Mouse (Mus musculus) liver, embryonic 12.5 days (tissue): ENCODE data around the gene Idh3a. TPM values are rescaled to one million over a fixed set of nuclear protein-coding genes. Genes with fewer than 3 reads are reported as not detected.

Experiments
- ATAC-seq: fragments of 200-750 bp; cut with Nextera tagmentation; 2 replicates; pipeline ENCODE4 v1.8.0; 2017; ENCODE audit warnings: moderate number of reproducible peaks, mild to moderate bottlenecking, moderate library complexity
- H3K27ac ChIP-seq: fragments of 300-500 bp; sonication (generic); 2 replicates; pipeline ENCODE4 v1.5.1; 2016; ENCODE audit warnings: mild to moderate bottlenecking
- H3K27me3 ChIP-seq: fragments of 300-500 bp; sonication (generic); replicated peaks from 2 replicates; pipeline ENCODE4 v1.6.1; 2016; ENCODE audit warnings: mild to moderate bottlenecking, moderate library complexity
- H3K36me3 ChIP-seq: fragments of 300-500 bp; sonication (generic); 2 replicates; pipeline ENCODE4 v1.6.1; 2016; ENCODE audit warnings: mild to moderate bottlenecking, moderate library complexity
- H3K4me1 ChIP-seq: fragments of 300-500 bp; sonication (generic); 2 replicates; pipeline ENCODE4 v1.6.1; 2016
- H3K4me2 ChIP-seq: fragments of 300-500 bp; sonication (generic); 2 replicates; pipeline ENCODE4 v1.6.1; 2016; ENCODE audit warnings: mild to moderate bottlenecking, moderate library complexity
- H3K4me3 ChIP-seq: fragments of 300-500 bp; sonication (generic); 2 replicates; pipeline ENCODE4 v1.5.1; 2016; ENCODE audit warnings: mild to moderate bottlenecking, moderate library complexity
- H3K9ac ChIP-seq: fragments of 300-500 bp; sonication (generic); 2 replicates; pipeline ENCODE4 v1.6.1; 2016; ENCODE audit warnings: mild to moderate bottlenecking, moderate library complexity
- H3K9me3 ChIP-seq: fragments of 300-500 bp; sonication (generic); replicated peaks from 2 replicates; pipeline ENCODE4 v1.6.1; 2016; ENCODE audit warnings: mild to moderate bottlenecking, moderate library complexity
- WGBS: fragments of 180-500 bp; shearing (Covaris S2); methylation state at CpG from one replicate; pipeline ENCODE4 v1.1.7; 2016; ENCODE audit not compliant: insufficient replicate concordance; 5-methylcytosine and 5-hydroxymethylcytosine counted together
- polyA plus RNA-seq: library from polyadenylated mRNA; unstranded; fragments of >200 nt; fragmentation: Nextera tagmentation; extraction: Ambion mirVana; gene quantifications from 2 replicates; pipeline ENCODE4 v1.2.1, GENCODE M21; 2016

Gene Idh3a
- polyA plus RNA-seq, 1 experiment from 2014 or later, result 150 TPM

- Histone ChIP-seq H3K27me3 (no peaks in the 10 kb centered on the region), H3K4me1 (no peaks in the 10 kb centered on the region), H3K4me2 (no peak overlapping the region), H3K9me3 (no peaks in the 10 kb centered on the region), H3K9ac (no peak overlapping the region), H3K4me3 (no peak overlapping the region), H3K27ac (no peak overlapping the region), H3K36me3 (peaks cover 97% of the 10 kb centered on the region)
- 86% methylated on average over 15 of the region's 15 CpGs for WGBS
- ATAC-seq, result no peak
Measured at GRCm38 (mm10) chr9:54596752-54597465, 10.8 kb downstream of the Idh3a start.

DNA sequence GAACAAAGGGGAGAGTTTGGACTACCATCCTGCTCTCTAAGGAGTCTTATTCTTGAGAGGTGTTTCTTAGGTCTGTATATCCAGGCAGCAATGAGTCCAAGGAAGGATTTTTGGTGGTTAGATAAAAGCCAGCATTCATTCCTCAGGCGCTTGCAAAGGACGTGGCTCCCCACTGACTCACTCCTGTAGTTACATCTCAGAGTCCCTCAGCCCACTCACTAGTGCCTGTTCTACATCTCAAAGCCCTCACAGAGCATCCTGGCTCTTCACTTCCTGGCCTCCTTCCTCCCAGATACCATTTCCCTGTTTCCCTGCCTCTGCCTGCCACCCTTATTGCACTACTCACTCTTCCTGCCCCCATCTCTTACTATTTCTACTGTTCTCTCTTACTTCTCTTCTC lies 16.3 kb downstream of the Idh3a start:
- Histone ChIP-seq H3K4me1 (no peaks in the 10 kb centered on the region), H3K9me3 (no peaks in the 10 kb centered on the region), H3K27ac (no peak overlapping the region), H3K4me3 (no peak overlapping the region), H3K27me3 (no peaks in the 10 kb centered on the region), H3K4me2 (no peak overlapping the region), H3K9ac (no peak overlapping the region), H3K36me3 (peaks cover 77% of the 10 kb centered on the region)
- 66% methylated on average over 2 of the region's 2 CpGs for WGBS
- no peak for ATAC-seq

DNA sequence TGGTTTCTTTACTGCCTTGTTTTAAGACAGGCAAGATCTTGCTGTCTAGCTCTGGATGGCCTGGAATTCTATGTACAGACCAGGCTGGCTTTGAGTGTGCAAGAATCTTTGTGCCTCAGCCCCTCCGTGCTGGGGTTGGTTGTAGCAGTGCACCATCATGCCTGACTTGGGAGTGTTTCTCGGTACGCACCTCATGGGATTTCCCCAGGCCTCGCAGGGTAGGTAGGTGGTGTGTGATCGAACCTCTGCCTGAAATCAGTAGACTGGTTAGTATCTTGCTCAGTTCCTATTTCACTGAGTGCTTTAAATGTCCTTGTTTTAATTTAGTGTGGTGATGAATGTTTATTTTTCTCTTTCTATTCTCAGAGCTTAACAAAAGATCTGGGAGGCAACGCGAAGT lies 16.8 kb downstream of the Idh3a start:
- ATAC-seq, result no peak
- H3K4me2 ChIP-seq, result no peak overlapping the region
- peaks cover 72% of the 10 kb centered on the region for H3K36me3 ChIP-seq
- no peak overlapping the region for H3K9ac ChIP-seq
- no peaks in the 10 kb centered on the region for H3K27me3 ChIP-seq
- H3K27ac ChIP-seq, result no peak overlapping the region
- H3K4me3 ChIP-seq, result no peak overlapping the region
- 84% methylated on average over 7 of the region's 7 CpGs for WGBS
- H3K4me1 ChIP-seq, result no peaks in the 10 kb centered on the region
- H3K9me3 ChIP-seq, result no peaks in the 10 kb centered on the region

DNA sequence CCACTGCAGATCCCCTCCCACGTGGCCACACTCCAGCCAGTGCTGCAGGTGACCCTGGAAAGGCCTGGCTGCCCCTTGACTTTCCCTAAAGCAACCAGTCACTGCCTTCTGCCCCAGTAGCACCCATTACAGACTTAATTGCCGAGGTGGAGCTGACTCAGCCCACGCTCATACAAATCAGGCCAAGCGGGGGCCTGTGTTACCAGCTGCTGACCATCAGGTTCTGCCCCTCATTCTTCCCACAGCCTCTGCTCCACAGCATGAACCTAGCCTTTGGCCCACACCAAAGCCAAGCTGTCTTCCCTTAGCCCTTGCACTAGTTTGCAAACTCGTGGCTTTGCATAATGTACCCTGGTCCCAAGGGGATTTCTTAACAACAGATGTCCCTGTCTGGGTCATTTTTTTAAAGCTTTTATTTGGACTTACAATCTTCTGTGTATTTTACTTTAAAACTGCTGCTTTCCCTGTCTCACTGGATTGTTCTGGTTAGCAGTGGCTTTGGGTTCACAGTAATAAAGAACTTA lies 18.1 kb downstream of the Idh3a start:
- peaks cover 59% of the 10 kb centered on the region for H3K36me3 ChIP-seq
- no peak for ATAC-seq
- no peaks in the 10 kb centered on the region for H3K4me1 ChIP-seq
- no peak overlapping the region for H3K4me3 ChIP-seq
- H3K27ac ChIP-seq, result no peak overlapping the region
- no peaks in the 10 kb centered on the region for H3K27me3 ChIP-seq
- WGBS, result 89% methylated on average over 5 of the region's 5 CpGs
- H3K9me3 ChIP-seq, result no peaks in the 10 kb centered on the region
- H3K4me2 ChIP-seq, result no peak overlapping the region
- H3K9ac ChIP-seq, result no peak overlapping the region

DNA sequence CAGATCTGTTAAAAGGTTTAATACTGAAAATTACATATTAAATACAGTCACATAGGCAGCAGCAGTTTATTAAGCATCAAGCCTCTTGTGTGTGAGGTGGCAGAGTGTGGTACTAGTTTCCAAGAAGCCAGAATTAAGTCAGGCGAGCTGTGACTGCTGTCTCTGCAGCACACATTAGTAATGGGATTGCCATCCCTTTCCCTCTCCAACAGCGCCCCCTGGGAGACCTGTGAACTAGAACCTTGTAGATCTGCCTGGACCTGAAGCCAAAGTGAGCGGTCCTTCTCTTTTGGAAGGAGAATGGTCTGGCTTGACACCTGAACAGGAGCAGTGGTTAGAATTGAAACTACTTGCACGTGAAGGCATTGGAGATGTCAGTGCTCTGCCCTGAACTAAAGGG lies 18.8 kb downstream of the Idh3a start:
- no peaks in the 10 kb centered on the region for H3K9me3 ChIP-seq
- H3K27me3 ChIP-seq, result no peaks in the 10 kb centered on the region
- H3K4me1 ChIP-seq, result no peaks in the 10 kb centered on the region
- no peak for ATAC-seq
- no peak overlapping the region for H3K4me3 ChIP-seq
- 48% methylated on average over 4 of the region's 4 CpGs for WGBS
- no peak overlapping the region for H3K27ac ChIP-seq
- no peak overlapping the region for H3K4me2 ChIP-seq
- H3K9ac ChIP-seq, result no peak overlapping the region
- H3K36me3 ChIP-seq, result peaks cover 52% of the 10 kb centered on the region

DNA sequence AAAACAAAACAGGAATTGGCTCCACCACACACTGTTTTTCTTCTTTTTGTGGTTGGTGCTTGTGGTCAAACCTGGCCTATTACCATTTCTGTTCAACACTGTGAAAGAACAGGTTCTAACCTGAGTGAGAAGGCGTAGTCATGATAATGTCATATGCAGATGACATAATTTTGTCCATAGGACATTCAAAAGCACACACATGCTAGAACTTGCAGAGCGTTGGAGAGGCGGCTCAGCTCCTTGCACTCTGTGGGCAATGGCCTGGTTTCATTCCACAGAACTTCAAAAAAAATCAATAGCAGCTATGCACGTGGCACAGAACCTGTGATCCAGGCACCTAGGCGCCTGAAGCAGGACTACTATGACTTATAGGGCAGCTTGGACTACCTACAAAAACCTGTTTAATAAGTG lies 26.7 kb downstream of the Idh3a start:
- no peak overlapping the region for H3K9ac ChIP-seq
- WGBS, result 70% methylated on average over 5 of the region's 5 CpGs

DNA sequence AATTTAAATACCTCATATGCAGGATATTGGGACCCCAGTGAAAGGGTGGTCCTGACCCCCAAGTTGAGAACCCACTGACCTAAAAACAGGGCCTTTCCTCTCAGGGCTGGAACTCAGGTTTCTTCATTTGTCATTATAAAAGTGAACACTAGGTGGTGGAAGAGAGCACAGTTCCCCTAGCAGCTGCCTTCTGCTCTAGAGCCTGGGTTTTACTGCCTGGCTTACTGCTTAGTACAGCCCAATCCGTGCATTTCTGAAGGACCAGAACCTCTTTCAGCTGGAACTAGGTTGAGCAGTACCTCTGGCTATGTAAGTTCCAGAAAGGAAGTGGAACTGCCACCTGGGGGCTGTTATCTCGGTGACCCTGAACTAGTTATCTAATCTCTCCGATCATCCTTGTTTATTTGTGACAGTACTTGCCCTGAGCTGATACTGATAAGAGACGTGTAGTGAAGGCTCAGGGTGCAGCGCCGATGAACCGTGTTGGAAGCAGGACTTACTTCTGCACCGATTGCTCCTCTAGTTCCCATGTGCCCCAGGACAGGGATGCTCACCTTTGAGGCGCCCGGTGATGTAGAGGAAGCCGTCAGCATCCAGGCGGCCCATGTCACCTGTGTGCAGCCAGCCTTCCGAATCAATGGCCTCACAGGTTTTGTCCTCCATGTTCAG lies 28.2 kb downstream of the Idh3a start:
- Histone ChIP-seq H3K4me2 (no peak overlapping the region), H3K27me3 (no peaks in the 10 kb centered on the region; the same call in 1 of the 2 replicates), H3K36me3 (no peaks in the 10 kb centered on the region), H3K9ac (no peak overlapping the region), H3K9me3 (no peaks in the 10 kb centered on the region), H3K4me1 (peaks cover 8% of the 10 kb centered on the region), H3K27ac (no peak overlapping the region), H3K4me3 (no peak overlapping the region)
- ATAC-seq, result peak; percentile 59
- WGBS, result 41% methylated on average over 13 of the region's 13 CpGs

More for the DNA sequence above, 26.7 kb downstream of the Idh3a start:
- Histone ChIP-seq H3K27ac (no peak overlapping the region), H3K36me3 (no peaks in the 10 kb centered on the region), H3K27me3 (no peaks in the 10 kb centered on the region; the same call in 1 of the 2 replicates), H3K9me3 (no peaks in the 10 kb centered on the region), H3K4me1 (peaks cover 8% of the 10 kb centered on the region), H3K4me3 (no peak overlapping the region), H3K4me2 (no peak overlapping the region)
- no peak for ATAC-seq

DNA sequence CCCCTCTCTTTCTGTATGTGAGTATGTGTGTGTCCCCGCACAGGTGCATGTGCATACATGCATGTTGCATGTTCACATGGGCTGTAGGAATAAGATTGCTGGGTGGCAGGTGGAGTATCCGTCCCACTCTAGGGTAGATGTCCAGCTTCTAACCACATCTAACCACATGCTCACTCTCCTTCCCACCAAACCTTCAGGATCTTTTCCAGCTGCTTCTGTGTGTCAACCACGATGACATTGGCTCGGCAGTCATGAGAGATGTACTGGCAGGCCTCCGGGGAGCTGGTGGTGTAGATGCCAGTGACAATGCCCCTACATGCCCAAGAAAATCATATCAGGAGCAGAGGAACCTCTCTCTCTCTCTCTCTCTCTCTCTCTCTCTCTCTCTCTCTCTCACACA lies 41.1 kb downstream of the Idh3a start:
- WGBS, result 75% methylated on average over 5 of the region's 5 CpGs
- H3K4me1 ChIP-seq, result peaks cover 7% of the 10 kb centered on the region
- no peaks in the 10 kb centered on the region for H3K36me3 ChIP-seq
- no peak for ATAC-seq
- H3K4me2 ChIP-seq, result no peak overlapping the region
- no peaks in the 10 kb centered on the region for H3K9me3 ChIP-seq
- no peaks in the 10 kb centered on the region; the same call in 1 of the 2 replicates for H3K27me3 ChIP-seq
- H3K4me3 ChIP-seq, result no peak overlapping the region
- H3K27ac ChIP-seq, result no peak overlapping the region
- no peak overlapping the region for H3K9ac ChIP-seq

DNA sequence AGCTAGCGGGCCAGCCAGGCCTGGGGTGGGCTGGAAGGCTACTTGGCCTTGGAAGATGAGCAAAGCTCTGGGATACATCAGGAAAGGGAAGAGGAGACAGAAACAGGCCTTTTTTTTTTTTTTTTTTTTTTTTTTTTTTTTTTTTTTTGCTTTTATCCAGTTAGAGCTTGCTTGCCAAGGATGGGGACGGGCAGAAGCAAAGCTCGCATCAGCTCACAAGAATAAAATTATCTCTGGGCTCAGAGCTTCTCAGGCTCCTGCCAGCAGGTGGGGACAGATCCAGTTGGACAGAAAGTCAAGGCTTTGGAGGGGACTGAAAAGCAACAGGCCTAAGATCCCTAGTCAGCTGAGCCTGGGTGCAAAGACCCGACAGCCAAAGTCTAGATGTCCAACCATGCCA lies 42.6 kb downstream of the Idh3a start:
- H3K27ac ChIP-seq, result no peak overlapping the region
- no peaks in the 10 kb centered on the region for H3K9me3 ChIP-seq
- ATAC-seq, result no peak
- H3K9ac ChIP-seq, result no peak overlapping the region
- peaks cover 7% of the 10 kb centered on the region for H3K4me1 ChIP-seq
- no peaks in the 10 kb centered on the region for H3K36me3 ChIP-seq
- H3K27me3 ChIP-seq, result no peaks in the 10 kb centered on the region
- H3K4me2 ChIP-seq, result no peak overlapping the region
- no peak overlapping the region for H3K4me3 ChIP-seq
- WGBS, result 84% methylated on average over 4 of the region's 4 CpGs

DNA sequence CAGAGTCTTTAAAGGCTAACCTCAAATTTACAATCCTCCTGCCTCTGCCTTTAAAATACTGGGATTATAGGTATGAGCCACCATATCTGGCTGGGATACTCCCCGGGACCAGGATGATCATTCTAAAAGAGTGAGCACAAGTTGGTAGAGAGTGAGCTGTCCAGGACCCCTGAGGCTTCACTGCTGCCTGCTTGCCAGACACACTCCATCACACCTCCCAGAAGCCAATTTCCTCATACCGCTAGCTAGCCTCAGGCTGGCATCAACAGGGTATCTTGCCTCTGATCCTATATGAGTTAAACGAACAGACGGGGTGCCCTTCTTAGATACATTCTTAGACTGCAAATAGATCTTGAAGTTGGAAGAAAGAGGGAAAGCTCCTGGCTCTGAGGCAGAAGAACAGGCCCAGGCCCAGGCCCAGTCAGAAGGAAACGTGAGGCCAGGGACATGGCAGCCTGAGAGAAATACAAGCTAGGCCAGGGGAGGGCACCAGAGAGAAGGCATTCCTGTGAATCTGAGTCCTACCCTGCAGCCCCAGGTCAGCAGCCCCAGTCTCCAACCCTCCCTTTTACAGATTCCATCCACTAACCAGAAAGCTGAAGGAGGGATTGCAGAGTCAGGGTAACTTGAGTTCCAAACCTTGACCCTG lies 43.6 kb downstream of the Idh3a start:
- ATAC-seq, result no peak
- 71% methylated on average over 5 of the region's 5 CpGs for WGBS
- peaks cover 7% of the 10 kb centered on the region for H3K4me1 ChIP-seq
- no peak overlapping the region for H3K27ac ChIP-seq
- H3K9me3 ChIP-seq, result no peaks in the 10 kb centered on the region
- no peak overlapping the region for H3K9ac ChIP-seq
- H3K27me3 ChIP-seq, result no peaks in the 10 kb centered on the region
- no peaks in the 10 kb centered on the region for H3K36me3 ChIP-seq
- no peak overlapping the region for H3K4me2 ChIP-seq
- no peak overlapping the region for H3K4me3 ChIP-seq

GRCm38 (mm10) chr9:54630905-54631304 lies 44.8 kb downstream of the Idh3a start:
- no peak overlapping the region for H3K4me2 ChIP-seq
- H3K36me3 ChIP-seq, result no peaks in the 10 kb centered on the region
- H3K27ac ChIP-seq, result no peak overlapping the region
- no peak overlapping the region for H3K9ac ChIP-seq
- no peaks in the 10 kb centered on the region for H3K9me3 ChIP-seq
- no peak overlapping the region for H3K4me3 ChIP-seq
- no peak for ATAC-seq
- no peaks in the 10 kb centered on the region for H3K27me3 ChIP-seq
- H3K4me1 ChIP-seq, result peaks cover 7% of the 10 kb centered on the region

- no peak overlapping the region for H3K9ac ChIP-seq
- H3K36me3 ChIP-seq, result no peaks in the 10 kb centered on the region
- H3K4me3 ChIP-seq, result no peak overlapping the region
- H3K27ac ChIP-seq, result no peak overlapping the region
- H3K27me3 ChIP-seq, result no peaks in the 10 kb centered on the region
- peaks cover 7% of the 10 kb centered on the region for H3K4me1 ChIP-seq
- WGBS, result 69% methylated on average over 2 of the region's 2 CpGs
- no peaks in the 10 kb centered on the region for H3K9me3 ChIP-seq
- H3K4me2 ChIP-seq, result no peak overlapping the region
- no peak for ATAC-seq
Measured at GRCm38 (mm10) chr9:54633401-54633800, 47.3 kb downstream of the Idh3a start.
